Mouse (Mus musculus) C2C12 (cell line): ENCODE data around the gene Gm4894. TPM values are rescaled to one million over a fixed set of nuclear protein-coding genes. Genes with fewer than 3 reads are reported as not detected.

Experiments
- H3K27me3 ChIP-seq: one replicate; pipeline ENCODE4 v1.6.1; 2011; ENCODE audit not compliant: control insufficient read depth, insufficient read depth, insufficient read length
- H3K36me3 ChIP-seq: one replicate; pipeline ENCODE4 v1.6.1; 2011; ENCODE audit not compliant: control insufficient read depth, insufficient read depth
- H3K4me3 ChIP-seq: one replicate; pipeline ENCODE4 v1.5.1; 2011; ENCODE audit warnings: mild to moderate bottlenecking, control low read depth; ENCODE audit not compliant: poor library complexity, insufficient read depth, severe bottlenecking
- H3K79me2 ChIP-seq: one replicate; pipeline ENCODE4 v1.6.1; 2011; ENCODE audit not compliant: control insufficient read depth, insufficient read depth
- H3K79me3 ChIP-seq: one replicate; pipeline ENCODE4 v1.6.1; 2011; ENCODE audit warnings: low read depth, control low read depth
- H3ac ChIP-seq: one replicate; pipeline ENCODE3; 2011; ENCODE audit warnings: low read depth; ENCODE audit not compliant: control insufficient read depth, insufficient read length
- CEBPB ChIP-seq: IDR thresholded peaks from one replicate; pipeline ENCODE4 v1.6.1; 2011; ENCODE audit warnings: low read depth, mild to moderate bottlenecking, control low read depth, moderate library complexity
- CTCF ChIP-seq: IDR thresholded peaks from one replicate; pipeline ENCODE4 v1.5.1; 2011; ENCODE audit not compliant: control insufficient read depth, insufficient read depth, insufficient read length
- FOSL1 ChIP-seq: IDR thresholded peaks from one replicate; pipeline ENCODE4 v1.8.0; 2011; ENCODE audit warnings: mild to moderate bottlenecking, low read length; ENCODE audit not compliant: poor library complexity, insufficient read depth, severe bottlenecking
- MAX ChIP-seq: IDR thresholded peaks from one replicate; pipeline ENCODE4 v1.6.1; 2011; ENCODE audit warnings: mild to moderate bottlenecking, control low read depth
- MYOD1 ChIP-seq: IDR thresholded peaks from one replicate; pipeline ENCODE4 v1.6.1; 2011; ENCODE audit warnings: low read depth; ENCODE audit not compliant: control insufficient read depth, insufficient read length
- MYOG ChIP-seq: IDR thresholded peaks from one replicate; pipeline ENCODE4 v1.6.1; 2011; ENCODE audit not compliant: control insufficient read depth, insufficient read length; ENCODE audit errors: extremely low read depth
- USF1 ChIP-seq: IDR thresholded peaks from one replicate; pipeline ENCODE4 v1.6.1; 2011; ENCODE audit warnings: low read depth, mild to moderate bottlenecking, control low read depth, moderate library complexity
- polyA plus RNA-seq: library from polyadenylated mRNA; unstranded; fragments of >200 nt; fragmentation: generic; extraction: Trizol; gene quantifications from one replicate; pipeline ENCODE4 v1.2.1, GENCODE M21; 2012; ENCODE audit warnings: missing spikeins

Gene Gm4894
- polyA plus RNA-seq, 1 experiment = not detected

DNA sequence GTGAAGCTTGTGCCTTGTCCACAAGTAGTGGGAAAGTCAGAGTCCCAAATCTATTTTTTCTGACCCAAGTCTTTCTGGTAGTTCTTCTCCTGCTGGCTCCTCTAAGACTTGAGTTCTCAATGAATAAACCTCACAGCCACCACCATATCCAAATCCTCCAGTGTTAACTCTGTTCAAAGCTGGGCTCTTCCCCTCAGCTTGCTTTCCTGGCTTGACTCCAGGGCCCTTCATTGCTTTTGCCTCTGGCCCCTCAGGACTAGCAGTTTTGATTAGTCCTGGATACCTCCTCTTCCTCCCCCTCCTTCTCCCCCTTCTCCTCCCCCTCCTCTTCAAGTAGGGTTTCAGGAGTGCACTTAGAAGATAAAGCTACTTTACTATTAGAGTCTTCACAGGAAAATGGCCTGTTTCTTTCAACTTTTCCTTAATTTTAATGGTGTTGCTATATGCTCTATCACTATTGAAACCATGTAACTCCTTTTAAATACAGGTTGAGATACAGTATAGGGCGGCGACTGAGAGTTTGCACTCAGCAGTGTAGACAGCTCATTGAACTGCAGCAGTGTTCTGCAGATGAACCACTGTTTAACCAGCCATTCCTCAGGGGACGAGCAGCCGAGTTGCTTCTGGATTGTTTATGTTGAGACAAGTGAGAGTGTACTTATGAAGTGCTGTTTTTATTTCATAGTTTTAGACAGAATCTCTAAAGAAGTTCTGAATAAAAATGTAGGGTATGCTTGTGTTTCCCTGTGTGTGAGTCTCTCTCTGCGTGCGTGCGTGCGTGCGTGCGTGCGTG is 26.4 kb downstream of the Gm4894 start:
- Histone ChIP-seq H3K36me3 (no peaks in the 10 kb centered on the region), H3K27me3 (no peaks in the 10 kb centered on the region), H3K79me2 (no peaks in the 10 kb centered on the region), H3K79me3 (no peaks in the 10 kb centered on the region), H3K4me3 (no peak overlapping the region), H3ac (no peak overlapping the region)
- TF ChIP-seq MYOD1 (no peak), USF1 (no peak), CTCF (no peak), MAX (no peak), CEBPB (no peak), MYOG (no peak), FOSL1 (no peak)

DNA sequence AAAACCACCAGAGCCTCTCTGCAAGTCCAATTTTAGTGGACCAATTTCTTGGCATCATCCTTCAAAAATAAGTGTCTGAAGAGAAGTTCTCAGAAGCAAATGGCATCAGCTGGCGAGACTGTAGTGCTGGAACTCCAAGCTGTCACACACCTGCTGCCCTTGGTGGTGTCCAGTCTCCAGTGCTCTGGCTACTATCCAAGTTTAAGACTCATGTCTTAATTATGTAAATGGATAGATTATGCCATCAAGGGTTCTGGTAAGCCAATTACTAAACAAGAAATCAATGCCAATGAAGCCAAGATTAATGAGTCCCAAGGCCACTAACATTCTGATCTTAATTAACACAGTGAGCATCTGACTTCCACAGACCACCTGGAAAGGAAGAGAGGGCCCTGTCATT is 44.8 kb downstream of the Gm4894 start:
- TF ChIP-seq MYOD1 (no peak), CEBPB (no peak), FOSL1 (no peak), CTCF (no peak), MAX (no peak)
- Histone ChIP-seq H3K36me3 (no peaks in the 10 kb centered on the region), H3K79me3 (no peaks in the 10 kb centered on the region), H3K27me3 (no peaks in the 10 kb centered on the region), H3K4me3 (no peak overlapping the region), H3ac (no peak overlapping the region), H3K79me2 (no peaks in the 10 kb centered on the region)

DNA sequence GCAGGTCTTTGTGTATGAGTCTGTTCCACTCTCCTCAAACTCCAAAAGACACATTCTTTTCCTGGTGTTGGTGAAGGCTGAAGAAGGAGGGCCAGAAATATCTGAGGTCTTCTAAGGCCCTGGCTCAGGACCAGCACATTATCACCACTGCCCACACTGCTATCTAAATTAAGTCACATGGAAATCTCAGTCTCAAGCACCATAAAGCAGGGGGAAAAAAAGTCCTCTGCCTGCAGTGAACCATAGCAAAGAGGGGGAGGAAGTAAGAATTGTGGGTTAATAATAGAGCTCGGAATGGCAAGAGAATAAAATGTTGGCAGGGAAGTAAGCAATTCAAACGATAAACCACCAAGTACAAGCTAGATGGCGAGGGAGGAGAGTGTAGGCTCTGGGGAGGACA is 57.2 kb downstream of the Gm4894 start:
- no peaks in the 10 kb centered on the region for H3K79me3 ChIP-seq
- no peak overlapping the region for H3K4me3 ChIP-seq
- H3K79me2 ChIP-seq = no peaks in the 10 kb centered on the region
- H3ac ChIP-seq = no peak overlapping the region
- H3K27me3 ChIP-seq = no peaks in the 10 kb centered on the region
- no peak for TF ChIP-seq MAX
- TF ChIP-seq FOSL1 = no peak
- no peak for TF ChIP-seq CEBPB
- TF ChIP-seq CTCF = no peak
- TF ChIP-seq MYOD1 = no peak
- TF ChIP-seq MYOG = no peak
- TF ChIP-seq USF1 = no peak
- no peaks in the 10 kb centered on the region for H3K36me3 ChIP-seq

DNA sequence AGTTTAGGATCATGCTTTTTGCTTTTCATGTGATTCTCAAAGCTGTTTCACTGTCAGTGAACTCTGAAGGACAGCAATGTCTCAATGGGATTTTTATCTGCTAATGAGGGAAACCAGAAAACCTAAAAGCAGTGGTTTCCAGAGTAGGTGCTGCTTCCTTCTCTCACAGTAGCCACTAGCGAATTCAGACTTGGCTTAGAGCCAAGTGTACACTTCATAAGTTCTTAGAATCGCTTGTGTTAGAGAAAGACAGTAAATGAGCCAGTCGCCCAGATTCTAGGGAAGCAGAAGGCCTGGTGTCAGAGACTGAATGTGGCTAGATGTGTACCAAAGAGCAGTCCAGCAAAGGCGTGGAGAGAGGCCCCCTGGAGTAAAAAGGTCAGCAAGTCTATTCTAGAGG is 60.5 kb downstream of the Gm4894 start:
- TF ChIP-seq USF1 (no peak), MYOD1 (no peak), CEBPB (no peak), MAX (no peak), FOSL1 (no peak), CTCF (no peak), MYOG (no peak)
- no peak overlapping the region for H3ac ChIP-seq
- no peaks in the 10 kb centered on the region for H3K79me2 ChIP-seq

DNA sequence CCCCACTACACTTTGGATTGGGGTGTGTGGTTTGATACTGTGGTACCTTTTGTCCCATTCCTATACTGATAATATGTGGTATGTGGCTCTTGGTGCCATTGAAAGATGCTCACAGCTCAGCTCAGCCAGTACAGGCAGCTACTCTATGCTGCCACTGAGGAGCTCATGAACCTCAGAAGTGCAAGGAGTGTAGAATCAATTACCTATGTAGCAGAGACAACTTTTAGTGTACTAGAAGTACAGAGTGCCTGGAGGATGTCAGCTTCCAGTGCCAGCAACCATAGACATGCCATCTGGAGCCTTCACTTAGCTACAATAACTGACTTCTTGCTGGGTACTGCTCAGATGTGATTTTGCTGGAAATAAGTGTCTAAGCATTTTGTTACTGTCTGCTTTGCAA is 68.3 kb downstream of the Gm4894 start:
- Histone ChIP-seq H3K79me3 (no peaks in the 10 kb centered on the region), H3K36me3 (no peaks in the 10 kb centered on the region), H3K27me3 (no peaks in the 10 kb centered on the region), H3K4me3 (no peak overlapping the region), H3K79me2 (no peaks in the 10 kb centered on the region), H3ac (no peak overlapping the region)
- TF ChIP-seq MAX (no peak), MYOG (no peak), CEBPB (no peak), CTCF (no peak), MYOD1 (no peak), FOSL1 (no peak), USF1 (no peak)

More for the DNA sequence above, 60.5 kb downstream of the Gm4894 start:
- Histone ChIP-seq H3K36me3 (no peaks in the 10 kb centered on the region), H3K27me3 (no peaks in the 10 kb centered on the region), H3K79me3 (no peaks in the 10 kb centered on the region), H3K4me3 (no peak overlapping the region)

Other genes starting within 250 kb of the Gm4894 start
- 24.7 TPM for gene Zw10, start 194.9 kb upstream of the Gm4894 start, polyA plus RNA-seq
- gene Tmprss5, start 169.3 kb upstream of the Gm4894 start, polyA plus RNA-seq = not detected
- 0.02 TPM for gene Drd2, start 90.1 kb downstream of the Gm4894 start, polyA plus RNA-seq
- not detected for gene Ankk1, start 176.5 kb downstream of the Gm4894 start, polyA plus RNA-seq
- gene Ttc12, start 235.7 kb downstream of the Gm4894 start, polyA plus RNA-seq = 2.4 TPM